In genomic region chr2:28613599-28613998, GRCm38 (mm10) we compare ENCODE assay signal across 28 mouse cellular contexts. TPM values are rescaled to one million over a fixed set of nuclear protein-coding genes. Genes with fewer than 3 reads are reported as not detected.
"Had no signal": no experiment of that assay in that cellular context is flagged by ENCODE, and none has a peak within 500 bp of the region (broad histone marks: within the 10 kb centered on the region; RNA-seq: fewer than 3 reads in every experiment).

No protein-coding gene starts in this region.

- H3K4me2 ChIP-seq: limb, embryonic 13.5 days; midbrain, embryonic 13.5 days; neural tube, embryonic 13.5 days had no signal

- ATAC-seq: intestine, postnatal 0 days; midbrain, embryonic 13.5 days; midbrain, embryonic 16.5 days had no signal

- H3K36me3 ChIP-seq: limb, embryonic 10.5 days; limb, embryonic 13.5 days; midbrain, embryonic 10.5 days; midbrain, embryonic 13.5 days; neural tube, embryonic 13.5 days had no signal

- H3K27ac ChIP-seq: kidney, postnatal 0 days; layer of hippocampus, adult 2 months; limb, embryonic 10.5 days; limb, embryonic 13.5 days; midbrain, embryonic 10.5 days; midbrain, embryonic 13.5 days; neural tube, embryonic 13.5 days had no signal

- H3K4me1 ChIP-seq: limb, embryonic 13.5 days; midbrain, embryonic 13.5 days; neural tube, embryonic 13.5 days had no signal

- DNase-seq: kidney, adult 2 months; kidney, postnatal 25 days; layer of hippocampus, adult 9-11 months; lung, adult 2 months; lung, postnatal 14 days; lung, postnatal 4 days; retina, postnatal 1 day; thymus, adult 18-20 months; thymus, postnatal 14 days; thymus, postnatal 4 days had no signal

- H3K9ac ChIP-seq: limb, embryonic 13.5 days; midbrain, embryonic 13.5 days; neural tube, embryonic 13.5 days had no signal

- H3K4me3 ChIP-seq: layer of hippocampus, adult 2 months; limb, embryonic 10.5 days; limb, embryonic 13.5 days; midbrain, embryonic 10.5 days; midbrain, embryonic 13.5 days; myocyte; neural tube, embryonic 13.5 days had no signal

- H3K9me3 ChIP-seq: limb, embryonic 10.5 days; limb, embryonic 13.5 days; midbrain, embryonic 10.5 days; midbrain, embryonic 13.5 days; neural tube, embryonic 13.5 days had no signal

- H3K27me3 ChIP-seq: midbrain, embryonic 13.5 days; neural tube, embryonic 13.5 days had no signal

RNA-seq across cellular contexts. Expression of gene Gfi1b, which starts 8.2 kb away (rescaled TPM):
- total RNA-seq: layer of hippocampus, adult 2 months; layer of hippocampus, postnatal 25 days; left cerebral cortex, adult 18-20 months; left cerebral cortex, postnatal 25 days; liver, adult 2 months had no signal
- polyA plus RNA-seq: intestine, postnatal 0 days; liver, adult 2 months; midbrain, embryonic 16.5 days; myocyte had no signal

RNA-seq across cellular contexts. Expression of gene Cel, which starts 50.4 kb away (rescaled TPM):
- total RNA-seq: layer of hippocampus, adult 2 months; layer of hippocampus, postnatal 25 days; left cerebral cortex, adult 18-20 months; left cerebral cortex, postnatal 25 days; megakaryocyte progenitor cell, adult 5-6 weeks; monocyte, adult 5-6 weeks; neutrophil, adult 5-6 weeks had no signal
- polyA plus RNA-seq: kidney, adult 2 months; kidney, embryonic 14.5 days; kidney, postnatal 0 days; limb, embryonic 10.5 days; midbrain, embryonic 10.5 days; midbrain, embryonic 16.5 days; myocyte; neural tube, embryonic 13.5 days had no signal
